Mouse (Mus musculus) layer of hippocampus, adult 6 months (tissue): ENCODE measurements around the gene 6030468B19Rik. TPM values are rescaled to one million over a fixed set of nuclear protein-coding genes. Genes with fewer than 3 reads are reported as not detected.

ENCODE experiments used
- long read RNA-seq, 2 experiments: library from polyadenylated mRNA; unstranded; transcript quantifications; one replicate each; pipeline ENCODE4 v2.0.0; 2019 to 2020
- polyA plus RNA-seq: library from polyadenylated mRNA; unstranded; fragments of <200 nt; fragmentation: Nextera tagmentation; gene quantifications from 2 replicates; pipeline ENCODE4 v1.2.3, GENCODE M21; 2021

6030468B19Rik gene
- not detected in 2 replicates for polyA plus RNA-seq
- long read RNA-seq, experiment 1, result 0 reads
- long read RNA-seq, experiment 2, result 0 reads

DNA sequence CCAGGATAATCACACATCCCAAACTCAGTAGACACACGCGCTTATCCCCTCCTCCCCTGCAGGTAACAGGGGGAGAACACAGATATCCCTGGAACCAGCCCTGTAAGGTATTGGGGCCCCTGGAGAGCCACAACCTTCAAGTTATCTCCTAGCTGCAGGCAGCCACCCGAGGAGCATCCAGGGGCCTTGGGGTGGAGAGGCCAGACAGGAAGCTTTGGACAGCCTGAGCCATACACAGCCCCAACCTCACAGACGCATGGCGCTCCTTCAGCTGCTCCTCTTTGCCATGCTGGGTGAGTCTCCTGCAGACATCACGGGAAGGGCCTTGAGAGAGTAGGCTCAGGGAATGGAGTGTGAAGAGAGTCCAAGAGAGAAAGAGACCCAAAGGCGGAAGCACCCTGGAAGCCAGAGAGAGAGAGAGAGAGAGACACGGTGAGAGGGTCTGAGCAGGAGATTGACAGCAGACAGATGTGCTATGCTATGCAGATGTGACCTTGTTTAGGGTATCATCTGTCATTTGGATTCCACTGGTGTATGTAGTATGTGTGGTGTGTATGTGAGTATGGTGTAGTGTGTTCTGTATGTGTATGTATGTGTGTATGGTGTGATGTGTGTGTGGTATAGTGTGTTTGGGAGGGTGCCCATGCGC, at the start of gene 6030468B19Rik:
TSS of gene 6030468B19Rik (plus strand) at position 150 of the 649 bp plus-strand sequence.

DNA sequence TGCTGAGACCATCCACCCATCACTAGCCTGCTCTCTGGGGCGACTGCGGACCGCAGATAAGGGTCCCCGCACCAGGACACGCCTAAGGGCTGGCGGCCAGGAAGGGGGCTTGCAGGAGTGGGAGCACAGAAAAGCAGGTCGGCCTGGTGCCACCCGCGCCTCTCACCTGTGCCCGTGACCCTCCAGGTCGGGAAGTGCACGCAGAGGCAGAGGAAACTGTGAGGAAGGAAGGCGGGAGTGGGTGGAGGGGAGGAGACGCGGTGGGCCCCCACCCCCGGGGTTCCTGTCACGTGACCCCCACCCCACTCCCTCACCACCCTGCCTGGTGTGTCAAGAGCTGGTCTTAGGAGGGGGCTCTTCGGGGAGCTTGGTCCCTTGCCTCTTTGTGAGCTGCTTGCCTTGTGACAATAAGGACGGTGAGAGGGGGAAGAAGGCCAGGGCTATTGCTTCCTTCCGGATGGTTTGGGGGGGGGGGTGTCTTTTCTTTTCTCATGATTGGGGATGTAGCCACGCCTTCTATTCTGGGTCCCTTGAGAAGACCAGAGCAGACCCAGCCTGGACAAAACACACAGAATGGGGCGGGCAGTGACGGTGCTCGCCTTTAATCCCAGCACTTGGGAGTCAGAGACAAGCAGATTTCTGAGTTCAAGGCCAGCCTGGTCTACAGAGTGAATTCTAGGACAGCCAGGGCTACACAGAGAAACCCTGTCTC, 15.3 kb upstream of the 6030468B19Rik start, which contains the start of the genes Tmc8 and Tmc6:
TSS of gene Tmc8 (plus strand) at position 84 of the 712 bp plus-strand sequence.
TSS of gene Tmc6 (minus strand) at position 206 of the 712 bp plus-strand sequence.

DNA sequence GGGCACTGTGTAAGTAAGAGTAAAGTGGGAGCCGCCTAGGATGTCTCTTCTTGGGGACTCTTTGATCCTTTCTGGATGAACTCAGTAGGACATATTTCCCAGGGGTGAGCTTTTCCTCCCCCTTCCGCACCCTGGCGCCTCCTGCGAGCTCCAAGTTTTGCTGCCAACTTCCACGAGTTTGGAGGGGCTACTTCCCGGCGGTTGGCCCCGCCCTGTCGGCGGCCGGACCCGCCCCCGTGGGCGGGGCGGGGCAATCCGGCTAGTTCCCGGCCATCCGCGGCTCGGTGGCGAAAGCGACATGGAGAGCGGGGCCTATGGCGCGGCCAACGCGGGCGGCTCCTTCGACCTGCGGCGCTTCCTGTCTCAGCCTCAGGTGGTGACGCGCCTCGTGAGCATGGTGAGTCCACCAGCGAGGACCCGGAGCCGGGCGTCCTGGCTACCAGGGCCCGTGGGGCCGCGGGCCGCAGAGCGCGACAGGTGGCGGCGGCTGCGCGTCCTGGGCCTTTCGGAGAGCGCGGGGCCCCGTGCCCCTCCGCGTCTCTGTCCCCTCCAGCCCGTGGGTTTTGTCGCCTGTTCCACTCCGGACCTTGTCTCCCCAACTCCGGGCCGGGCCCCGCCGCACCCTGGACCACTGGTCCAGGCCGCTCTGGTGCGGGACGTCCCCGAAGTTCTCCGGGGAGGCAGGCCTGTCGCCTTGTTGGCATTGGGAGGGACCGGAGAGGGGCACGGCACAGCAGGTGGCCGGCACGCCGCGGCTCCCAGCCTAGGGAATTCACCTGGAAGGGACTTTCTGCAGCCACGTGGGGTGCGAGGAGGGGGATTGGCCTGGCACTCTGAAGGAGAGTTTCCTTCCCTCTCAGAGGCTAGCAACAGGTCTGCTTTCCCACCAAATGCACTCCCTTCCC, 12.2 kb downstream of the 6030468B19Rik start, which contains the start of the genes Gm20708 and Syngr2:
TSS of gene Gm20708 (plus strand) at position 262 of the 905 bp plus-strand sequence.
TSS of gene Syngr2 (plus strand) at position 262 of the 905 bp plus-strand sequence.

DNA sequence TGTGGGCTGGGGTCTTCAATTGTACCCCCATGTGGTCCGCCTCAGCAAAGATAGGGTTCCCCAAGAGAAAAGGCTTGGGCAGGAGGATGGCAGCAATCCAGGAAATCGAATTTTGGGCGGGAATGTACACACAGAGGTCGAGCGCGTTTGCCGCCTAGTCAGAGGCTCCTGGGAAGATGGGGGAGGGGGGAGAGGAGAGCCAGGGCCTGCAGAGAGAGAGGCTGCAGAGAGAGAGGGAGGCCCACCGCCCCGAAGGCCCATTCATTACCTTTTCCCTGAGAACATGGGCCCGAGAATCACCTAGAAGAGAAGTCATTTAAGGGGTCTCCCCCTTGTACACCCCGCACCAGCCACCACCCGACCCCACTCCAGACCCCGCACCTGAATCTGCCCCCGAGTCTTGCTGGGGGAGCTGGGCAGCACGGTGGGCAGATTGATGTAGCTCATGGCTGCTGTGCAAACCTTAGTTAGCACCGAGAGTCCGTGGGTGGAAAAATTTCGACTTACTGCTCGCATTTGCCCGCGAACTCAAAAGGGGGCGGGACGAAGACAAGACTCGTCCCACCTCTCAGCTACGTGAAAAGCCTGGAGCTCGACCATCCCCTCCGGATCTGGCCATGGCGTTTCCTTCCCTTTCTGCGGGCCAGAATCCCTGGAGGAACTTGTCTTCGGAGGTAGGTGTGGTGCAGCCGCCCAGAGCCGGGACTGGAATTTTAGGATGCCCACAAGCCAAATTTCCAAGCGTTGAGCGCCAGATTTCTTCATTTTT, 28.1 kb downstream of the 6030468B19Rik start, which contains the start of the genes Afmid and Tk1:
TSS of gene Afmid (plus strand) at position 592 of the 769 bp plus-strand sequence.
TSS of gene Tk1 (minus strand) at position 760 of the 769 bp plus-strand sequence.

DNA sequence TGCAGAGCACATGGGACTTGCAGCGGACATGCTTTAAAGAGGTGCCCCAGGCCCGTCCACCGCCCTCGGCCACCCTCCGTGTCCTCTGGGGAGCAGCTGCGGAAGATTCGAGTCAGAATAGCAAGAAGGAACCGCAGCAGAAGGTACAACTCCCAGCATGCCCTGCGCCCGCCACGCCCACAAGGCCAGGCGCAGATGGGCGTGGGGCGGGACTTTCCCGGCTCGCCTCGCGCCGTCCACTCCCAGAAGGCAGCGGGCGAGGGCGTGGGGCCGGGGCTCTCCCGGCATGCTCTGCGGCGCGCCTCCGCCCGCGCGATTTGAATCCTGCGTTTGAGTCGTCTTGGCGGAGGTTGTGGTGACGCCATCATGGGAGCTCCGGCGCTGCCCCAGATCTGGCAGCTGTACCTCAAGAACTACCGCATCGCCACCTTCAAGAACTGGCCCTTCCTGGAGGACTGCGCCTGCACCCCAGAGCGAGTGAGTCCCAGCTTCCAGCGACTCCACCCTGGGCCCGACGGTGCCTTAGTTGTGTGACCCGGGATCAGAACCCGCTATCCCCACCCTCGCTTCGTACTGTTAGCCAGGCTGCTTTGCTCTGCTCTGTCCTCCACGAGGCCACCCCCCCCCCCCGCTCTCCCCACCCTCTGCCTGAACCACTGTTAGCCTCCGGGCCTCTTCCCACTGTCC, 51.7 kb downstream of the 6030468B19Rik start, which contains the start of gene Birc5:
TSS of gene Birc5 (plus strand) at position 267 of the 687 bp plus-strand sequence.

Other genes starting within 250 kb of the 6030468B19Rik start
- gene Tnrc6c, start 143.4 kb upstream of the 6030468B19Rik start, polyA plus RNA-seq, result 3.2 and 5.1 TPM in 2 replicates
- 0.23 and 0.38 TPM in 2 replicates for gene Tmc8, start 15.6 kb upstream of the 6030468B19Rik start, polyA plus RNA-seq
- gene Tmc6, start 15.5 kb upstream of the 6030468B19Rik start, polyA plus RNA-seq, result 5.7 and 6.9 TPM in 2 replicates
- 0.23 and 0.29 TPM in 2 replicates for gene Gm20708, start 12.0 kb downstream of the 6030468B19Rik start, polyA plus RNA-seq
- gene Syngr2, start 12.0 kb downstream of the 6030468B19Rik start, polyA plus RNA-seq, result 14.5 and 15.3 TPM in 2 replicates
- 3.0 and 4.3 TPM in 2 replicates for gene Afmid, start 28.3 kb downstream of the 6030468B19Rik start, polyA plus RNA-seq
- gene Tk1, start 28.4 kb downstream of the 6030468B19Rik start, polyA plus RNA-seq, result 0.36 and 0.68 TPM in 2 replicates
- 1.4 and 1.8 TPM in 2 replicates for gene Birc5, start 51.6 kb downstream of the 6030468B19Rik start, polyA plus RNA-seq
- not detected in 2 replicates for gene Tmem235, start 63.1 kb downstream of the 6030468B19Rik start, polyA plus RNA-seq
- gene Tha1, start 75.8 kb downstream of the 6030468B19Rik start, polyA plus RNA-seq, result 2.9 and 4.0 TPM in 2 replicates
- 1.5 and 1.7 TPM in 2 replicates for gene Socs3, start 172.4 kb downstream of the 6030468B19Rik start, polyA plus RNA-seq
- gene Pgs1, start 188.6 kb downstream of the 6030468B19Rik start, polyA plus RNA-seq, result 78.4 and 87.1 TPM in 2 replicates